Mouse (Mus musculus) activated CD4-positive, CD25-positive, alpha-beta regulatory T cell, adult 4 months (primary cell): ENCODE results near the gene D10Jhu81e. TPM values are rescaled to one million over a fixed set of nuclear protein-coding genes. Genes with fewer than 3 reads are reported as not detected.
"Not testable (repeated sequence)": the region's sequence is repeated elsewhere in the genome, so short reads cannot be mapped to it uniquely, and the experiment has no call there.

ENCODE experiments used
- ATAC-seq: one replicate; pipeline ENCODE4 v1.8.0; 2017
- polyA plus RNA-seq, 2 experiments: library from polyadenylated mRNA; unstranded; fragments of 100-300 nt; shearing (Covaris generic); gene quantifications; one replicate each; pipeline ENCODE4 v1.2.1; 2017

Gene D10Jhu81e
- 10 to 100 TPM; 18.9 to 63.4 TPM for polyA plus RNA-seq

DNA sequence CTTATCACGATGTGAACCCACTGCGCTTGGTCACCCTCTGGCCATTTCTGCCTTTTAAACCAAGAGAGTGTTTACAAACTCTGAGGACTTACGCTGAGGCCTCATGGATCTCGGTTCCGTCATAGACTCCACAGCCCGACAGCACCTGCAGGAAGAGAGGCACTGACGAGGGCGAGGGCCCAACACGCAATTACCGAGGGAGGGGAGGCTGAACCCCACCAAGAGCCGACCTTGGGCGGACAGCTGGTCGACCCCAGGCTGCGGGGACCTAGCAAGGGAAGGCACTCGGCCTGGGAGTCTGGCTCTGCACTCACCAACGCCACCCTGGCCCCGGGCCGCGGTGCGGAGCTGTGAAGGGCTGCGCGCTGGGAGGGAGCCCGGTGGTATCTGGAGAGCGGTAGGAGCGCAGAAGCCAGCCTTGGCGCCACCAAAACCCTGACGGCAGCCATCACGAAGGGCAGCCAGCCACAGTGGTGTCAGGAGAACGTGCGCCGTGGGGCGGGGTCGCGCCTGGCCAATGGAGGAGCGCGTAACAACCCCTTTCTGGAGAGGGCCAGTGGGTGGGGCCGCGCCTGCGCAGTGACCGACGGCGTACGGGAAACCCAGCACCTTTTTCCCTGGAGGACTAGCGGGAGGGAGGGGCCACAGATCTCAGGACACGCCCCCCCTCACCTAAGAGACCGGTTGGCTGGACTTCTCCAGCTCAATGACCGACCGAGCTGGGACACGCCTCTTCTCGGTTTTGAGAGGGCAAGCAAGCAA is at the start of gene D10Jhu81e:
Gene D10Jhu81e (minus strand): TSS at position 502 of the 762 bp plus-strand sequence.
- peak; percentile 98 for ATAC-seq

DNA sequence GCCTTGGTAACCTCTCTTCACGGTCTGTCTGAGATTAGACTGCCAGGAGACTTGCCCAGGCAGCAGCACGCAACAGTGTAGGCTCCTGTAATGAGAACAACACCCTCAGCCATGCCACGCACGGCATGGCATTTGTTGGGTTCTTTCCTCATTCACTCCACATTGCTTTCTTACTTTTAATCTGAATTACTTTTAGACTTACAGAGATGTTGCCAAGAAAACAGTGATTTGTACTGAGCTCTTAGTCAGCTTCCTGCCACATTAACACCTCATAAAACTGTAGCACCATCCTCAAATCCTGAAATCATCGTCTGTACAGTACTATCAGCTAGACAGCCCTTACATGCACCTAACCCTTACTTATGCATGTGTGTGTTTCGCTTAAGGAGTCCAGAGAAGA is 49.0 kb upstream of the D10Jhu81e start:
- no peak for ATAC-seq

DNA sequence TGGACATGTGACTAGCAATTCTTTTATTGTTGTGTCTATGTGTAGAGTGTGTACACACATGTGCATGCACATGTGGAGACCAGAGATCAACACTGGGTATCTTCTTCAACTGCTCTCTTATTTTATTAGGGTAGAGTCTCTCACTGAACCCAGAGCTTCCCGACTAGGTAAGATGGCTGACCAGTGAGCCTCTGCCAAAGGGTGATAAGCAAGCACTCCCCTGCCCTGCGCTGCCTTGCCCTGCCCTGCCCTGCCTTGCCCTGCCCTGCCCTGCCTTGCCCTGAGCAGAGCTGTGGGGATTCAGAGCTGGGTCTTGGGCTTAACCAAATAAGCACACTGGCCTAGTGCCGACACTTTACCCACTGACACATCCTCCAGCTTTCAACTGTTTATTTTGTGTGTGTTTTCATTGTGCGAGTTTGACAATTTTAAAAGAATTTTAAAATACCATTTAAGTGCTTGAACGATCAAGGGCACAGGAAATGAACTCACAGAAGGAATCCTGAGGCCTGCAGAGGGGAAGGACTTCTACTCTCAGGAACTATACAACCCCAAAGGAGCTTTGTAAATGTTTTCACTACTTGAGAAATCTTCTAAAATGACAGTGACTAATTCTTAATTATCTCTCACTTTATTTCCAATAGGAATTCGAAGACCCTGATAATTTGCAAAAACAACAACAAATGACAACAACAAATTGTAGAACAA is 46.9 kb upstream of the D10Jhu81e start:
- ATAC-seq = no peak

DNA sequence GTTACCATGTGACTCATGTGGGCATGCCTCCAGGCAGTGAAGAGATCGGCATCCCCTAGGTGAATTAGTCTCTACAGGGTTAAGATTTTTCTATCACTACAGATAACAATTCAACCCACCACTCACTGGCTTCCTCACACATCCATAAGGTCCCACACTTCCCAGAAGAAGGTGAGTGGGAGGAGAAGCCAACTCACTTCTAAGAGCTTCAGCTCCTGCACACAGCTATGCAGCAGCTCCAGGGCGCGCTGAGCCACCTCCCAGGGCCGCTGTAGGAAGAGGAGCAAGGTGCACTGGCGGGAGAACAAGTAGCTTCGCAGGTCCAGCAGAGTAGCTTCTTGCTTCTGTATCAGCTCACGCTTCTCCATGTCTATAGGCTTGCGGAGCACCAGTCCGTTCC is 44.8 kb upstream of the D10Jhu81e start:
- ATAC-seq = no peak

DNA sequence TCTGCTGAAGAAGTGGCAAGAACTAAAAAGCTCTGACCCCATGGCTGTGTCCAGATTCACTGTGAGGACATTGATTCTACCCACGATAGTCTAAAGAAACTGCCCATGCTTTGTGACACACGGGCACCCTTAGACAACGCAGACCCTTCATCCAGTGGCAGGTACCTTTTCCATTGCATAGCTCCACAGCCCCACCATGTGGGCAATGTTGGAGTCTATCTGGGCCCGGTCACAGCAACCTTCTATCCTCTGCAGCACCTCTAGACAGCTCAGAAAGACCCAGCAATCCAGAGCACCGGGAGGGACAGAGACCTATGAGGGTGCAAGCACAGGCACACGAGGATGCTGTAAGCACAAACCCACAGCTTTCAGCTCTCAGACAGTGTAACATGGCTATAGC is 41.7 kb upstream of the D10Jhu81e start:
- ATAC-seq = peak; percentile 46

DNA sequence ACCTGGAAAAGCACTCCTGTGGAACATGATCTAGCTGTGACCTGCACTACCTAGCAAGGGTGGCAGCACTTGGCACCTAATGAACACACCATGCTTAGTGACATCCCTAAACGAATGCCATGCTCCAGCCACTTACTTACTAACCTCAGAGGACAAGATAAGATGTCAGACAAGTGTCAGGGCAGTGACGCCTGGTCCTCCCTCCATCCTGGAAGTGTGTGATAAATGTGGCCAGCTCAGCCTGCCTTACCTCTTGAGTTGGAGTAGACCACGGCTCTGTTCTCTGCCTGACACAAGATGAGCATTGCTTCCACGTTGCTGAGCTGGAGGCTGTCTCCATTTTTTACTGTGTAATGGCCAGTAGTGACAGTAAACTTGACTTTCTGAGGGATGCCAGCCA is 31.6 kb upstream of the D10Jhu81e start:
- ATAC-seq = no peak

DNA sequence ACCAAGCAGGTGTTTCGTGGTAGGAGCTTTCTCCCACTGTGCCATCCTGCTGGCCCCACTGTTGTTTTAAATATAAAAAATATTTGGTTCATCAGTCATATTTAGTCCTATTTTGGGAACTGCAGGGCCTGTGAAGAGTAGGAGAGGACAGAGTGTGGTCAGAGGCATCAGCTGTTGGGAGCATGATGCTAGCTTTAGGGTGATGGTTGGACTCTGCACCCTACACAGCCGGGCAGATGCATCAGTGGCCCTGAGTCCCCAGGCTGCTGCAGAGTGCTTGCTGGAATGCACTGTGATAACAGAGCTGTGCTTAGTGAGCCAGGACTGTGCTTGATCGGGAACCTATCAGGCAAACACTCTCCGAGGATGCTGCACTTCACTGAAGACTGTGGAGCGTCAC is 23.4 kb upstream of the D10Jhu81e start:
- no peak for ATAC-seq

DNA sequence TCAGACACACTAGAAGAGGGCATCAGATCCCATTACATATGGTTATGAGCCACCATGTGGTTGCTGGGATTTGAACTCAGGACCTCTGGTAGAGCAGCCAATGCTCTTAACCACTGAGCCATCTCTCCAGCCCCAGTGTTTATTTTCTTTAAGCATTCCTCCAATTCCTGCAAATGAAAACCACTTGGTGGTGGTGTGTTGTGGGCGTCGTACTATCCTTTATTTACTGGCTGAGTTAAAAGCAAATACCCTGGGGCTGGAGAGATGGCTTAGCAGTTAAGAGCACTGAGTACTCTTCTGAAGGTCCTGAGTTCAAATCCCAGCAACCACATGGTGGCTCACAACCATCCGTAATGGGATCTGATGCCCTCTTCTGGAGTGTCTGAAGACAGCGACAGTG is 16.5 kb upstream of the D10Jhu81e start:
- not testable (repeated sequence) for ATAC-seq

DNA sequence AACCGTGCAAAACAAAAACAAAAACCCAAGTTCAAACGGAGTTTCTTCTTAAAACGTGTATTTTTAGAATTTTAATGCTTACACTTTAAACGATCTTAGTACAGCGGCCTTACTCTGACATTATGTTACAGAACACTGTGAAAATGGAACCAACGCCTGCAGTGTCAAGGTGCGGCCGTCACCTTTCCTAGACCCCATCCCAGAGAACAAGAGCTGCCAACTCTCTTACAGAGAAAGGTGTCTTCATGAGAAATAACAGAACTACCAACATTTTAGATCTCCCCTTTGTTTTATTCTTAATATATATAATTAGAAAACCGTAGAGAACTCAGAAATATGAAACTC is 15.8 kb upstream of the D10Jhu81e start:
- ATAC-seq = peak; percentile 34

DNA sequence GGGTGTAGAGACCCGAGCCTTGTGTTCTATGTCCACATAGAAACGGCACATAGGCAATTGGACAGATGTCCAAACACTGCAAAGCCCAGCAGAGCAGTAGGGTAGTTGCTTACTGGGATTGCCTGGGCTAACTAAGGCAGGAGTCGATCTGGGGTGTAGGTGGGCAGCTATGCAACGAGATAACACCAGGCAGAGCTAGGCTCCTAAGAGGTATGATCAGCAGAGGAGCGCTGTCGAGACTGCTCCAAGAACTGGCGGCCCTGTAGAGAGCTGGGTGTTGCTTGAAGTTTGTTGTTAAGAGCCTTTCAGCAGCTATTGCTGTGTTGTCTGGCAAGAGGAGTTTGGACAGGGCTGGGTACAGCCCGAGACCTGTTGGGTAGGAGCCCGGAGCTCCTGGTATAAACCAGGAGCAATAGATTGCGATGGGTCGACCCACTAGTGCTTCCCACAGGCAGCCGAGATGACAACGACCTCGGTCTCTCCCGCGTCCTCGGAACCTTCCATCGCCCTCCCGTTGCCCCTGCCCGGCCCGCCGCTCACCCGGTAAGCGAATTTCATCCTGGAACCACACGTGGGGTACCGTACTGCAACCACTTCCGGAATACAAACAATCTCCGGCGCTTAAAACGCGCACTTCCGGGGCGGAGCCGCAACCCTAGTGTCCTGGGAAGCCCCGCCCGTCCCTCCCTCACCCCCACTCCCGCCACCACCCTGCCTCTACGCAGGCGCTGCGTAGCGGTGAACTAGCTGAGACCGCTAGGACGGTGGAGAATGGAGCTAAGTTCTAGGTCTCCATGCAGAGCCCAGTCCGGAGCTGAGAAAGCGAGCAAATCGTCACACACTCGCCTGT is 15.2 kb upstream of the D10Jhu81e start, which contains the start of gene Pwp2:
Gene Pwp2 (minus strand): TSS at position 619 of the 850 bp plus-strand sequence.
- peak; percentile 92 for ATAC-seq

DNA sequence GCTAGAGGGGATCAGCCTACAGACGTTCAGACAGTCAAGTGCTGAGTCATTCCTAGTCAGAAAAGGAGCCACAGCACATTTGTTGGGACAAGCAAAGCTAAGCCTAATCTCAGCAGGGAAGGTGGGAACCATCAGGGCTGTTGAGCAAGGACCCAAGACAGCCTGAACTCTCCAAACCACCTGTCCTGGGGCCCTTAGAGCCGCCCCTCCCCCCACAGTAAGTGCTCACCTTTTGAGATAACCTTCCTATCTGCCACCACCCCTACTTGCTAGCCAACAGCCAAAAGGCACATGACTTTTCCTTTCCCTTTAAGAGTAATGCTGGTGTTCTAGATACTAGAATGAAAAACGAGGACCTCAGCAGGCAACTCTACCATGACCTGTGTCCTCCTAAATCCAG is 14.0 kb upstream of the D10Jhu81e start:
- no peak for ATAC-seq

DNA sequence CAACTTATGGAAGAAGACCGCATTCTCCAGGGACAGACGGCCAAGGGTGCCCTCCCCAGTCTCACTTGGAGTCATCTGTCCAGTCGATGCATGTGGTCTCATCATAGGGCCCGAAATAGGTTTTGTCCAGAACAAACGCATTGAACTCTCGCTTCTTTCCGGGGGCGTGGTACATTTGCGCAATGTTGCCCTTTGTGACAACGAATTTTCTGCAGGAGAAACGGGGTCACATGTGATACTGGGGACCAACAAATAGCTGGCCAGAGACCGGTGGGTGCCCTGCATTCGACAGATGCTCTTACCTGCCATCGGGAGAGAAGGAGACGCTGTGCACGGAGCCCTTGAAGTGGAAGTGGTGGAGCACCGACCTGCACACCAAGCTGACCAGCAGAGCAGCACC is 12.7 kb upstream of the D10Jhu81e start:
- no peak for ATAC-seq

DNA sequence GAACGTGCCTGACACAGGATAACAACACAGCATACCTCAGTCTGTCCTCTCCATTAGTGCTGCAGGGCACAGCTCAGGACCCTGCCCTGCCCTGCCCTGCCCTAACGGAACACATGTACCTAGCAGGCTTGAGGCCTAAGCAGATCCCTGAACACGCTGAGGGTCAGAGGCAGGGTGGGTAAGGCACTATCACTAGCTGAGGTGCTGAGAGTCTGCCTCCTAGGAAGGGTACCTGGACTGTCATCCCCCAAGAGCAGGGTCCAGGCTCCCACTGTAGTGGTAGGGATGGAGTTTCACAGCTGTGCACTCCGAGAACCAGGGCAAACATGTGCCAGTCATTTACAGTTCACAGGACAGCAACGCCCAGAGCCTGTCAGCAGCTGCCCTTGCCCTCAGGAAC is 4.9 kb upstream of the D10Jhu81e start:
- no peak for ATAC-seq

DNA sequence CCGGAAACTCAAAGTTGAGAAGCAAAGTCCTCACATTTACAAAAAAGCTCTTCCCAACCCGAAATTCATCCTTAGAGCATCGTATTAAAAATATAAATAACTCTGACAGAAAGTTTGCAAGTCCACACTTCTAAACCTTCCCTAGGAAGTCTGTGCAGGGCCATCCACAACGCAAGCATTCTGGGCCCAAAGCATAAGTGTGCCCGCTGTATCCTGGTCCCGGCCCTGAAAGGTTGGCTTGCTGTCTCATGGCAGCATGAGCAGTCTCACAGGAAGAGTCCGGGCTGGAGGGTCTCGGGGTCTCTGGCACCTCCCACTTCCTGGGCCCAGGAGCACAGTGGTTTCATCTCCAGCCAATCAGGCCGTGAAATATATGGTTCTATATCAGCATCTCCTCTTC is 2.0 kb upstream of the D10Jhu81e start:
- no peak for ATAC-seq

DNA sequence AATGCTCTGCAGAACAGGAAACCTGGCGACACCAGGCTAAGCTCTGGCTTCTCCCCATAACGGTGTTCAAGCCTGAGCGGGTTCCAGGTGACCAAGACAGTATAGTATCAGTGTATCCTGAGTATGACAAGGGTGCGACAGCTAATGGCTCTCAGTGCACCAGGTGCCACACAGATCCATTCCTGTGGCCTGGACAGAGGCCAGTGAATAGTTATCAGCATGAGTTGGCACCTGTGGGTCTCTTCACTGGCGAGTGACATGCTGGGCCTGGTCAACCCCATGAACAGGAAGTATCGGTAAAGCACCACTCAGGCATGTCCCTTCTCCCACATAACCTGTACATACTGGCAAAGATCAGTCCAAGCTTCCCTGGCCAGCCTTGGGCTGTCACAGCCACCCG is 1.5 kb upstream of the D10Jhu81e start:
- ATAC-seq = no peak

DNA sequence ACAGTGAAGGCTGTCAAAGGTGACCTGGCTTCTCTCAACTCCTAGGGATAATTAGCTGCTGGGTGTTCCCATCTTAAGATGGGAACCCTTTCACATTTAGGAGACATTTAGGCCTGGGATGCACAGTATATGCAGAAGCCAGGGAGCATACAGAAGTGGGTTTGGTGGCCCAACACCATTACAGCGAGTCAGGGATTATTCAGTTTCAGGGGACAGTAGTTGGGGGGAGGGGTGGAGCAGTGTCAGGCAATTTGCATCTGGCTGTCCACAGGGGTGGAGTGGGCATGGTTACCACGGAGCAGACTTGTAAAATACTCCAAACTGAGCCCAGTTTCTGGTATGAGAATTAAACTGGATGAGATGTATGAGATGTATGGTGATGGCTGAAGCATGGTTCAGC is 863 bp upstream of the D10Jhu81e start:
- ATAC-seq = no peak

DNA sequence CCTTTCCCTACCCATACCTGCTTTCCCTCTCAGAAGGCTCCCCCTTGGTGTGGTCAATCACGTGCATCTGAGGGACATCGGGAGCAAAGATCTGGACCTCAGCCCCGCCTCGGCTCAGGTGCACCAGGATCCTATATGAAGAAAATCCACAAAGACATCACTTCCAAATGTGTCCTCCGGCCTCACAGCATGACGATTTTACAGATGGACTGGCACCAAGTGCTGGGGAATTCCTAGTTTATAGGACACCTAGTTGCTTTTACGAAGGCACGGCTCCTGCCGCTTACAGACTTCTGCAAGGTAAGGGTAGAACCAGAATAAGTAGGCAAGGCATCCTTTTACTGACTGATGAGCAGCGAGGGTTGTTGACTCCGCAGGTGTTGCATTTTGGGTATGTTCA is 790 bp downstream of the D10Jhu81e start:
- no peak for ATAC-seq

DNA sequence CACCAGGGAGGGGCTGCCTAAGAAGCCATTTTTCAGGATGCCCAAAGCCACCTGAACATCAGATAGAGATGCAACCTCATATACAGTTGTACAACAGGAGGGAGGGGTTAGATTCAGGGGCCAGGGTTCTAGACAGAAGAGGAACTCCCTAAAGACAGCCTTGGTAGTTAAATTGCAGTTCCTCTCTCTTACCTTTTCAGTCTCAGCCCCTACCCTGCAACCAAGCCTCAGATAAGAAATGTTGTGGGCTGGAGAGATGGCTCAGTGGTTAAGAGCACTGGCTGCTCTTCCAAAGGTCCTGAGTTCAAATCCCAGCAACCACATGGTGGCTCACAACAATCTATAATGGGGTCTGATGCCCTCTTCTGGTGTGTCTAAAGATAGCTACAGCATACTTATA is 1.8 kb downstream of the D10Jhu81e start:
- ATAC-seq = no peak

DNA sequence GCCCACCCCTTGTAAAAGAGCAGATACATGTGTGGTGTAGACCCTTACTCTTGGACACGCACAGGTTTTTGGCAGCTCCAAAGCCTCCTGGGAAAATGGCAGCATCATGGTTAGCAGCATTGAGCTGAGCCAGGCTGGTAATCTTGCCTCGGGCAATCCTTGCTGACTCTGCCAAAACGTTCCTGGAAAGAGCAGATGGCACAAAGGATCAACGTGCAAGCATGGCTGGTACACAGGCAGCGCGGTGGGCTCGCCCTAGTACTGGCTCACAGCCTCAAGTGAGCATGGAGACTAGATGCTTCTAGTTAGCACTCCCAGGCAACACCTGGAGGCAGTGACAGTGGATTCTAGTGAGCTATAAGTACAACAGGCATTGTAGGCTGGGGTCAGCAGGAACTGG is 2.2 kb downstream of the D10Jhu81e start:
- ATAC-seq = no peak

DNA sequence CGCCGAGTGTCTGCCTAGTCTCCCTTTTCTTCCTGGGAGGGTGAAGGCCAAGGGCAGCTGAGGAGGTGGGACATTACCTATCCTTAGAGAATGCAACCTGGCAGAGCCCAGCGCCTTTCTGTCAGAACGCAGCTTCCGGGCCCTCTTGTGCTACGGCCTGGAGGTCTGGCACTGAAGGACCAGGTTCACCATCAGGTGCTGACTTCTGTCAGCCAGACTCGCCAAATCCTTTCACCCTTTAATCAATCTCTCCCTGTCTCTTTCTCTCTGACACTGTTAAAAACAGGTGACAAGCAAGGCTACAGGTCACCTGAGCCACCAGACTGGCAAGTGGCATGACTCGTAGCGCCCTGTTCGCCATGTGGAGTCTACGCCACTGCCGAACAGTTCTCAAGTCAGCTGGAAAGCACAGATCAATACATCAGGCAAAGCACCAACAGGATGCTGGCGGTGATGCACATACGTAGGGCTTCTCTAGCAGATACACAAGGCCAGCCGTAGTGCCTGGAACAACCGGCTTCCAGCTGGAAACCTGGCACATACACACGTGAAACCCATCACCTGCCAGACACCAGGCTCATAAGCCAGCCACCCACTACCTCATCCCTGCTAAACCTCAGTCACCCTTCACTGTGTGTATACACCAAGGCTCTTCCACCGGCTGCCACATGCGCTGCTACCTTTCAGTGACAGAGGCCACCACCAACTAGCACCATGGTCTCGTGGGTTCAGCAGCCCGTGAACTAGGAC is 4.2 kb downstream of the D10Jhu81e start:
- ATAC-seq = no peak

DNA sequence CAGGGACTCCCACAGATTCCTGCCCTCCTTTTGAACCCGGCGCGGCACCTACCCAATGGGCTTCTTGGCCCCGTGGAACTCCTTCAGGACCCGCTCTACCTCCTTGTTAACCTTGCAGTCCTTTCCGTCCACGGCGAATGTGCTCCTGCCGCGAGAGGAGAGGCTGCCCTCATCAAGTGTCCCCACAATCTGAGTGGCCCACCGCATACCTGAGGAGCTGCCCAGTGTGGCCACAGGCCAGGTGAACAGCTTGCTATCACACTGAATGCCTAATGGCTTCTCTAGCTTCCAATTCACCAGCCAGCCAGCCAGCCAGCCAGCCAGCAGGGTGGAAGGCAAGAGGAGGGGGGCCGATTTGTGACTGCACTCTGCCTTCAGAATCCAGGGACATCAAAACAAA is 4.8 kb downstream of the D10Jhu81e start:
- ATAC-seq = no peak

DNA sequence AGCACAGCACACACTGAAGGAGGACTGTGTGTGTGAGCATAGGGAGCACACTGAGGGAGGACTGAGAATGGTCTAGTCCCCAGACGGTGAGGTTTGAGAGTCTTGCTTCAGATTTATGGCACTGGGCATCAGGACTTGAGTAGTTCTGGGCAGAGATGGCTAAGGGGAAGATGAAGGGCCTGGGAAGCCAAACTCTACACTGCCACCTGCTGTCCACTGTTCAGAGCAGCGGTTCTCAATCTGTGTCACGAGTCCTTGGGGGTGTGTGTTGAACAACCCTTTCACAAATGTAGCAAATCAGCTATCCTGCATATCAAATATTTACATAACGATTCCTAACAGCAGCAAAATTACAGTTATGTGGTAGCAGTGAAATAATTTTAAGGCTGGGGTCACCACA is 5.7 kb downstream of the D10Jhu81e start:
- peak; percentile 38 for ATAC-seq

DNA sequence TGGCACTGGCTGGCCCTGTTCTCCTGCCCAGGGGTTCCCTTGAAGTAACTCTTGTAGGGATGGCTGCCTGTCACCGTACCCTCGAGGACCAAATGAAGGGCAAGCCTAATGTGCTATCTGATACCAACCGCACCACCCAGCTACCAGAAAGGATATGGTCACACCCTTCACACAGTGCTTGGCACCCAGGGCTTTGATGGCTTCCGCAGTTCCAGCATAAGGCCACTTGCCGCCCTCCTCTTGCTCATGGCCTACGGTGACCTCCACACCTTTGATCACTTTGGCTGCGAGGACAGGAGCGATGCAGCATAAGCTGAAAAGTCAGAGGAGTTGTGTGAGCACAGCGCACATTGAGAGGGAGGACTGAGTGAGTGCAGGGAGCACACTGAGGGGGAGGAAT is 6.3 kb downstream of the D10Jhu81e start:
- ATAC-seq = no peak
